ENCODE assay signal across 9 mouse cellular contexts in the genomic region with DNA sequence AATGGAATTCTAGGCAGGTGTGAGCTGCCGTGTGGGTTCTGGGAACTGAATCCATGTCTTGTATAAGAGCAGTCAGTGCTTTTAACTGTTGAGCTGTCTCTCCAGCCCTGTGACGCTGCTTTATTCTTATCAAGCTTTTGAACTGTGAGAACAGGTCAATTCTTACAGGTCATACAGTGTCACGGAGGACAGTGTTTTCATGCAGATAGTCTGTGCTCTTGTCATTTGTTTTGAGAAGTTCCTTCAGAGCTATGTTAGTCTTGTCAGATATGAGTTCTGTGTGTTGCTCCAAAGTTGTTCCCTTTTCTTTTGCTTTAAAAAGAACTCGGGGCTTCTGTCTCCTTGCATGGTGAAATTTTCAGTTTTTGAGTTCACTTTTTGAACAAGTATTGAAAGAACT. TPM values are rescaled to one million over a fixed set of nuclear protein-coding genes. Genes with fewer than 3 reads are reported as not detected.
A peak's percentile ranks its signal among the peaks of the same experiment; 100 is the strongest.
DNase-seq lines count a peak whose midpoint lies in the region; ATAC-seq and TF ChIP-seq lines count a peak whose summit lies in the region.
"Had no signal": no experiment of that assay in that cellular context is flagged by ENCODE, and none has a peak within 500 bp of the region (broad histone marks: within the 10 kb centered on the region; RNA-seq: fewer than 3 reads in every experiment).

No protein-coding gene starts in this region.

- no peak for TF ChIP-seq POLR2A in bone marrow macrophage, adult 2 months (IDR thresholded peaks at IDR 0.05; ENCODE audit: borderline replicate concordance, low read depth, low read length)

- DNase-seq in hindbrain, embryonic 10.5 days (ENCODE audit: low spot score), result no peak
- no peak for DNase-seq in hindbrain, embryonic 11.5 days (ENCODE audit: low spot score)
- no peak for DNase-seq in layer of hippocampus, postnatal 36 days
- no peak for DNase-seq in cerebellum, postnatal 25 days
- no peak for DNase-seq in gastrocnemius, postnatal 36 days
- DNase-seq: thymus, adult 18-20 months had no signal

- H3K36me3 ChIP-seq in hindbrain, embryonic 10.5 days, result no peaks in the 10 kb centered on the region
- H3K36me3 ChIP-seq in hindbrain, embryonic 11.5 days (ENCODE audit: control insufficient read depth, insufficient read depth, low read length), result no peaks in the 10 kb centered on the region
- H3K36me3 ChIP-seq in forebrain, embryonic 16.5 days (ENCODE audit: control insufficient read depth, insufficient read depth), result no peaks in the 10 kb centered on the region
- H3K36me3 ChIP-seq in midbrain, embryonic 12.5 days, result no peaks in the 10 kb centered on the region

- peak overlapping the region; percentile 88; the same call in 1 of the 2 replicates for H3K4me3 ChIP-seq in hindbrain, embryonic 10.5 days
- no peak overlapping the region for H3K4me3 ChIP-seq in hindbrain, embryonic 11.5 days (ENCODE audit: low read depth, low read length)
- peak overlapping the region; percentile 37 for H3K4me3 ChIP-seq in bone marrow macrophage, adult 2 months (ENCODE audit: insufficient read depth, low read length)
- no peak overlapping the region for H3K4me3 ChIP-seq in forebrain, embryonic 16.5 days (replicated peaks; ENCODE audit: low read length)
- H3K4me3 ChIP-seq in midbrain, embryonic 12.5 days, result no peak overlapping the region

- no peak for ATAC-seq in hindbrain, embryonic 11.5 days (ENCODE audit: low FRiP score)
- no peak for ATAC-seq in forebrain, embryonic 16.5 days
- ATAC-seq in midbrain, embryonic 12.5 days (ENCODE audit: low FRiP score, low read depth), result no peak

- H3K4me2 ChIP-seq in hindbrain, embryonic 11.5 days (replicated peaks; ENCODE audit: low read depth, low read length), result no peak overlapping the region
- H3K4me2 ChIP-seq in forebrain, embryonic 16.5 days (ENCODE audit: low read length), result peak overlapping the region; percentile 97
- H3K4me2 ChIP-seq in midbrain, embryonic 12.5 days (replicated peaks), result peak overlapping the region; percentile 76; the same call in 1 of the 2 replicates

- no peaks in the 10 kb centered on the region for H3K9me3 ChIP-seq in hindbrain, embryonic 10.5 days
- no peaks in the 10 kb centered on the region for H3K9me3 ChIP-seq in hindbrain, embryonic 11.5 days (ENCODE audit: control insufficient read depth, low read length)
- H3K9me3 ChIP-seq in forebrain, embryonic 16.5 days (ENCODE audit: control insufficient read depth, low read length), result no peaks in the 10 kb centered on the region
- H3K9me3 ChIP-seq in midbrain, embryonic 12.5 days, result no peaks in the 10 kb centered on the region

- no peak for TF ChIP-seq CTCF in bone marrow macrophage, adult 2 months (IDR thresholded peaks at IDR 0.05; ENCODE audit: low read depth, low read length)

- peaks cover 16% of the 10 kb centered on the region for H3K4me1 ChIP-seq in hindbrain, embryonic 10.5 days (replicated peaks)
- H3K4me1 ChIP-seq in hindbrain, embryonic 11.5 days (replicated peaks; ENCODE audit: control insufficient read depth, insufficient read depth, low read length), result 0 out of 2 replicates have a peak, but pooled peaks cover 2% of the 10 kb centered on the region
- H3K4me1 ChIP-seq in bone marrow macrophage, adult 2 months (ENCODE audit: control insufficient read depth, insufficient read depth, low read length), result peaks cover 21% of the 10 kb centered on the region
- H3K4me1 ChIP-seq in forebrain, embryonic 16.5 days (replicated peaks; ENCODE audit: control insufficient read depth, insufficient read depth, low read length), result peaks cover 25% of the 10 kb centered on the region
- H3K4me1 ChIP-seq in midbrain, embryonic 12.5 days, result peaks cover 13% of the 10 kb centered on the region

- no peak overlapping the region for H3K9ac ChIP-seq in hindbrain, embryonic 11.5 days (ENCODE audit: low read depth, low read length)
- no peak overlapping the region for H3K9ac ChIP-seq in forebrain, embryonic 16.5 days (replicated peaks; ENCODE audit: low read depth, low read length)
- no peak overlapping the region for H3K9ac ChIP-seq in midbrain, embryonic 12.5 days (replicated peaks)

- peaks cover 2% of the 10 kb centered on the region; the same call in 1 of the 2 replicates for H3K27me3 ChIP-seq in hindbrain, embryonic 10.5 days (ENCODE audit: insufficient read depth, poor library complexity, severe bottlenecking)
- H3K27me3 ChIP-seq in hindbrain, embryonic 11.5 days (ENCODE audit: control insufficient read depth, insufficient read depth, low read length), result no peaks in the 10 kb centered on the region
- no peaks in the 10 kb centered on the region for H3K27me3 ChIP-seq in forebrain, embryonic 16.5 days (replicated peaks; ENCODE audit: control insufficient read depth, insufficient read depth, low read length)
- peaks cover 3% of the 10 kb centered on the region; the same call in 1 of the 2 replicates for H3K27me3 ChIP-seq in midbrain, embryonic 12.5 days

- intact Hi-C loops in gastrocnemius, postnatal 36 days (cut with DNase I), result no loop called here

- H3K27ac ChIP-seq in hindbrain, embryonic 10.5 days, result no peak overlapping the region
- no peak overlapping the region for H3K27ac ChIP-seq in hindbrain, embryonic 11.5 days (ENCODE audit: low read depth, low read length)
- H3K27ac ChIP-seq in bone marrow macrophage, adult 2 months (ENCODE audit: insufficient read depth, low read depth, low read length), result peak overlapping the region; percentile 48
- H3K27ac ChIP-seq in forebrain, embryonic 16.5 days (ENCODE audit: low read length), result no peak overlapping the region
- H3K27ac ChIP-seq in midbrain, embryonic 12.5 days (replicated peaks), result no peak overlapping the region

- WGBS in hindbrain, embryonic 10.5 days, result 85% methylated on average over 4 of the region's 4 CpGs
- 80% methylated on average over 4 of the region's 4 CpGs for whole genome bisulfite sequencing in hindbrain, embryonic 11.5 days
- WGBS in forebrain, embryonic 16.5 days, result 72% methylated on average over 4 of the region's 4 CpGs
- 77% methylated on average over 4 of the region's 4 CpGs for WGBS in midbrain, embryonic 12.5 days

RNA-seq across cellular contexts. Expression of a gene that starts 2.2 kb away (rescaled TPM):
- polyA plus RNA-seq in hindbrain, embryonic 10.5 days (2016; fragmentation: Nextera tagmentation; extraction: Ambion mirVana), result 44.8 and 45.3 TPM in 2 replicates
- 33.8 and 44.4 TPM in 2 replicates for polyA plus RNA-seq in hindbrain, embryonic 11.5 days (2014; fragmentation: Nextera tagmentation; extraction: Ambion mirVana)
- polyA plus RNA-seq in bone marrow macrophage, adult 2 months (2012; ENCODE audit: insufficient read depth, insufficient read length, missing spikeins), result 80.9 and 91.2 TPM in 2 replicates
- polyA plus RNA-seq in forebrain, embryonic 16.5 days (2015; fragmentation: Nextera tagmentation; extraction: Ambion mirVana), result 56.0 and 65.5 TPM in 2 replicates
- polyA plus RNA-seq in midbrain, embryonic 12.5 days (2016; fragmentation: Nextera tagmentation; extraction: Ambion mirVana), result 67.1 and 72.4 TPM in 2 replicates
- 10 to 100 TPM; 80.1 to 94.6 TPM for total RNA-seq in layer of hippocampus, postnatal 36 days (2021)
- 10 to 100 TPM; 26.7 to 31.0 TPM for total RNA-seq in gastrocnemius, postnatal 36 days (2021)

RNA-seq across cellular contexts. Expression of a gene that starts 43.0 kb away (rescaled TPM):
- polyA plus RNA-seq in hindbrain, embryonic 10.5 days (2016; fragmentation: Nextera tagmentation; extraction: Ambion mirVana), result 6.2 and 7.4 TPM in 2 replicates
- 5.9 and 6.0 TPM in 2 replicates for polyA plus RNA-seq in hindbrain, embryonic 11.5 days (2014; fragmentation: Nextera tagmentation; extraction: Ambion mirVana)
- polyA plus RNA-seq in bone marrow macrophage, adult 2 months (2012; ENCODE audit: insufficient read depth, insufficient read length, missing spikeins), result 21.0 and 21.2 TPM in 2 replicates
- polyA plus RNA-seq in forebrain, embryonic 16.5 days (2015; fragmentation: Nextera tagmentation; extraction: Ambion mirVana), result 4.4 and 5.1 TPM in 2 replicates
- 7.3 and 8.3 TPM in 2 replicates for polyA plus RNA-seq in midbrain, embryonic 12.5 days (2016; fragmentation: Nextera tagmentation; extraction: Ambion mirVana)
- 10 to 100 TPM; 37.4 to 40.3 TPM for total RNA-seq in layer of hippocampus, postnatal 36 days (2021)
- 10 to 100 TPM; 17.3 to 19.7 TPM for total RNA-seq in gastrocnemius, postnatal 36 days (2021)

Comparison
In these comparisons a context has a peak if more than half of its experiments do, and no peak if none do; other contexts are left out.
1. H3K4me3 ChIP-seq: peak in hindbrain, embryonic 10.5 days (single experiment) and bone marrow macrophage, adult 2 months (single experiment); none in hindbrain, embryonic 11.5 days (single experiment), forebrain, embryonic 16.5 days (single experiment) and midbrain, embryonic 12.5 days (single experiment).